Mouse (Mus musculus) CH12.LX (cell line): ENCODE data around the gene B3galnt2. TPM values are rescaled to one million over a fixed set of nuclear protein-coding genes. Genes with fewer than 3 reads are reported as not detected.

Source experiments
- DNase-seq: peaks from one replicate; pipeline ENCODE4 v3.0.0-alpha.2; 2013; ENCODE audit errors: extremely low read depth
- H3K27ac ChIP-seq: 2 replicates; pipeline ENCODE4 v1.5.1; 2012; ENCODE audit warnings: low read depth, mild to moderate bottlenecking, control low read depth, moderate library complexity; ENCODE audit not compliant: insufficient read depth
- H3K27me3 ChIP-seq: replicated peaks from 2 replicates; pipeline ENCODE3; 2012; ENCODE audit warnings: inconsistent platforms
- H3K36me3 ChIP-seq, 2 experiments: replicated peaks in 1 of 2; 2 replicates each; pipeline versions ENCODE3 to v1.6.1; 2012; ENCODE audit warnings: inconsistent platforms in 1 of 2, low read length in 1 of 2, mild to moderate bottlenecking in 1 of 2, mixed read lengths in 1 of 2, moderate library complexity in 1 of 2; ENCODE audit not compliant: control insufficient read depth in 1 of 2, insufficient read depth in 1 of 2
- H3K4me1 ChIP-seq, 2 experiments: 2 replicates each; pipeline ENCODE4 v1.6.1; 2012; ENCODE audit warnings: inconsistent platforms in 1 of 2, moderate library complexity in 1 of 2; ENCODE audit not compliant: insufficient read depth in 2 of 2, control insufficient read depth in 1 of 2
- H3K4me2 ChIP-seq: 2 replicates; pipeline ENCODE4 v1.6.1; 2012; ENCODE audit warnings: low read depth, mild to moderate bottlenecking, control low read depth; ENCODE audit not compliant: poor library complexity, insufficient read depth, severe bottlenecking
- H3K4me3 ChIP-seq, 3 experiments: fragments of 150-350 bp in 1 of 3; sonication (generic) in 1 of 3; replicated peaks in 1 of 3; 2 replicates each; pipeline versions ENCODE3 to v1.5.1; 2011 to 2012; ENCODE audit warnings: low read depth in 2 of 3, low read length in 2 of 3, mild to moderate bottlenecking in 2 of 3, moderate library complexity in 2 of 3, control low read depth in 1 of 3, improper control_type of control experiment in 1 of 3, inconsistent platforms in 1 of 3, mixed read lengths in 1 of 3; ENCODE audit not compliant: poor library complexity in 1 of 3
- H3K79me2 ChIP-seq: replicated peaks from 2 replicates; pipeline ENCODE4 v1.6.1; 2012; ENCODE audit warnings: mild to moderate bottlenecking, moderate library complexity; ENCODE audit not compliant: control insufficient read depth, poor library complexity, insufficient read depth, severe bottlenecking; ENCODE audit errors: extremely low read depth
- H3K9ac ChIP-seq: 2 replicates; pipeline ENCODE4 v1.6.1; 2012; ENCODE audit warnings: low read depth, mild to moderate bottlenecking, control low read depth, moderate library complexity; ENCODE audit not compliant: insufficient read depth
- H3K9me3 ChIP-seq: replicated peaks from 2 replicates; pipeline ENCODE3; 2012; ENCODE audit warnings: low read length, inconsistent platforms, mixed read lengths
- E2F4 ChIP-seq: IDR thresholded peaks from 2 replicates; pipeline ENCODE4 v1.6.1; 2011; ENCODE audit warnings: low read depth, low read length, improper control_type of control experiment; ENCODE audit not compliant: insufficient replicate concordance
- ELF1 ChIP-seq: IDR thresholded peaks from 2 replicates; pipeline ENCODE4 v1.6.1; 2014; ENCODE audit warnings: low read depth, mild to moderate bottlenecking, inconsistent platforms, low read length, improper control_type of control experiment
- EP300 ChIP-seq: IDR thresholded peaks from 2 replicates; pipeline ENCODE4 v1.6.1; 2011; ENCODE audit warnings: low read length, improper control_type of control experiment
- ETS1 ChIP-seq: conservative IDR thresholded peaks from 2 replicates; pipeline ENCODE4 v1.6.1; 2012; ENCODE audit warnings: low read depth, mild to moderate bottlenecking, inconsistent platforms, low read length, improper control_type of control experiment, moderate library complexity
- GABPA ChIP-seq: IDR thresholded peaks from 2 replicates; pipeline ENCODE4 v1.6.1; 2012; ENCODE audit warnings: low read depth, low read length, improper control_type of control experiment, inconsistent platforms; ENCODE audit not compliant: insufficient replicate concordance
- JUN ChIP-seq: IDR thresholded peaks from 2 replicates; pipeline ENCODE4 v1.6.1; 2011; ENCODE audit warnings: low read depth, mild to moderate bottlenecking, low read length, improper control_type of control experiment, moderate library complexity; ENCODE audit not compliant: insufficient read depth
- JUND ChIP-seq: conservative IDR thresholded peaks from 2 replicates; pipeline ENCODE4 v1.6.1; 2011; ENCODE audit warnings: low read depth, low read length, improper control_type of control experiment
- KAT2A ChIP-seq: IDR thresholded peaks from 2 replicates; pipeline ENCODE4 v1.6.1; 2012; ENCODE audit warnings: low read length, improper control_type of control experiment, inconsistent platforms; ENCODE audit not compliant: insufficient replicate concordance
- MAFK ChIP-seq: IDR thresholded peaks from 2 replicates; pipeline ENCODE4 v1.6.1; 2011; ENCODE audit warnings: low read length, improper control_type of control experiment; ENCODE audit not compliant: insufficient replicate concordance
- MXI1 ChIP-seq: IDR thresholded peaks from 2 replicates; pipeline ENCODE4 v1.6.1; 2011; ENCODE audit warnings: mild to moderate bottlenecking, low read depth, low read length, improper control_type of control experiment
- NELFE ChIP-seq: IDR thresholded peaks from 2 replicates; pipeline ENCODE4 v1.6.1; 2011; ENCODE audit warnings: low read depth, low read length, improper control_type of control experiment
- RCOR1 ChIP-seq: conservative IDR thresholded peaks from 2 replicates; pipeline ENCODE4 v1.6.1; 2012; ENCODE audit warnings: low read depth, mild to moderate bottlenecking, inconsistent platforms, low read length, improper control_type of control experiment
- TBP ChIP-seq: conservative IDR thresholded peaks from 2 replicates; pipeline ENCODE4 v1.6.1; 2011; ENCODE audit warnings: low read depth, low read length, improper control_type of control experiment
- ZMIZ1 ChIP-seq: IDR thresholded peaks from 2 replicates; pipeline ENCODE4 v1.6.1; 2012; ENCODE audit warnings: low read depth, mild to moderate bottlenecking, inconsistent platforms, low read length, improper control_type of control experiment
- dilution Hi-C: fragments of 300-500 bp; cut with MboI; formaldehyde crosslinking; loops from 2 replicates; pipeline ENCODE4 v1.14.3; 2020; ENCODE audit warnings: low sequenced_read_pairs; ENCODE audit not compliant: extremely low pct_unique_long_range_greater_than_20kb, extremely low pct_ligation_motif_present
- in situ Hi-C: fragments of 300-500 bp; cut with MboI; formaldehyde crosslinking; loops from 3 replicates; pipeline ENCODE4 v1.14.3; 2019; ENCODE audit warnings: low sequenced_read_pairs, low pct_ligation_motif_present, low pct_unique_long_range_greater_than_20kb, mixed read lengths
- polyA plus RNA-seq: library from polyadenylated mRNA; unstranded; fragments of >175 nt; gene quantifications from 2 replicates; pipeline ENCODE4 v1.2.1, GENCODE M21; 2012; ENCODE audit warnings: low read depth; ENCODE audit not compliant: insufficient read length
- total RNA-seq, 2 experiments: library from RNA; depleted of rRNA; stranded (reverse); fragments of 300-350 nt in 1 of 2; fragments of >200 nt in 1 of 2; gene quantifications; 2 replicates each; pipeline ENCODE4 v1.2.3; 2012 to 2014

The B3galnt2 gene
- total and polyA plus RNA-seq, 3 experiments = 34.1 to 49.3 (median 48.3) TPM

DNA sequence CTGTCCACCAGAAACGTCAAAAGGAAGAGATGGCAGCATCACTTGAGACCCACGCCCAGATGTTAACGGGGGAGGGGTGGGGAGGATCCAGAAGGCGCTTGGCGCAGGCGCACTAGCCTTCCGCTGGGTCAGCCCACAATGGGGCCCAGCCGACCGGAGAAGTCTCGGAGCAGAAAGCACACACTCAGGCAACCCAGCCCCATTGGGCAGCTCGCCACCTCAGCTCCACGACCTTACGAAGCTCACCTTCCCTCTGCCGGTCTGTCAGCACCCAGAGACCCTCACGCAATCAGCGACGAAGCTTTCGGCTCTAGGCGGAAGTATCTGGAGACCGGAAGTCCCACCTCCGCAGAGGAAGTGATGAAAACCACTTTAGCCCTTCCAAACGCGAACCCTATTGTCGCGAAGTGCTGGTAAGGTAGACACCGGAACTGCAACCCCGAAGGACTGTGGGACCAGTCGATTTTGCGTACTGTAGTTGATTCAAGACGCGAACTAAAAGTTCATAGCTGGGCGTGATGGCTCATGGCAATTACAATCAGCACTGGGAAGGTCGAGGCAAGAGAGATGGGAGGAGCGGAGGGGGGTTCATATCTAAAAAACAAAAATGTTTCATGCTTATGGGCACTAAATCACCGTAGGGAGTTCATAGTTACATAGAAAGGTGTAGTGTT, 85.2 kb downstream of the B3galnt2 start, which contains the start of gene Tbce (continued):
- TF ChIP-seq RCOR1 (0 out of 2 replicates have a peak, but pooled peaks have one; percentile 9), NELFE (peak; percentile 91)
- TF ChIP-seq, all 38 proteins: peak for 19

GRCm38 (mm10) chr13:14040186-14040585, 85.9 kb downstream of the B3galnt2 start:
- Histone ChIP-seq H3K36me3 (peaks cover 0 to 7% of the 10 kb centered on the region in 2 experiments), H3K79me2 (peaks cover 35% of the 10 kb centered on the region), H3K4me3 (peak overlapping the region; percentile 74 to 99 (median 97)), H3K4me1 (peaks cover 3 to 16% of the 10 kb centered on the region in 2 experiments; a peak in 2 of 4 replicates), H3K9me3 (no peaks in the 10 kb centered on the region), H3K4me2 (peak overlapping the region; percentile 90), H3K27me3 (no peaks in the 10 kb centered on the region), H3K27ac (no peak overlapping the region), H3K9ac (peak overlapping the region; percentile 98)
- in situ Hi-C loops (no loop called here), dilution Hi-C loops (no loop called here)
- peak; percentile 56 for DNase-seq
- TF ChIP-seq KAT2A = no peak
- no peak for TF ChIP-seq ZMIZ1
- 0 out of 2 replicates have a peak, but pooled peaks have one; percentile 45 for TF ChIP-seq TBP
- TF ChIP-seq JUND = peak; percentile 88
- peak; percentile 39; the same call in 1 of the 2 replicates for TF ChIP-seq ETS1
- 0 out of 2 replicates have a peak, but pooled peaks have one; percentile 2 for TF ChIP-seq MXI1
- TF ChIP-seq MAFK = no peak
- no peak for TF ChIP-seq ELF1
- peak; percentile 64 for TF ChIP-seq JUN
- TF ChIP-seq GABPA = no peak
- no peak for TF ChIP-seq EP300

- no peak for DNase-seq
- no peak overlapping the region for H3K27ac ChIP-seq
- TF ChIP-seq E2F4 = no peak
- no peak for TF ChIP-seq MXI1
- no peak for TF ChIP-seq JUN
- no peaks in the 10 kb centered on the region for H3K9me3 ChIP-seq
- H3K79me2 ChIP-seq = peaks cover 3% of the 10 kb centered on the region
- no peaks in the 10 kb centered on the region for H3K27me3 ChIP-seq
- dilution Hi-C loops = no loop called here
- no peak overlapping the region for H3K9ac ChIP-seq
- in situ Hi-C loops = no loop called here
- H3K4me2 ChIP-seq = no peak overlapping the region
- peaks cover 3 to 10% of the 10 kb centered on the region in 2 experiments; a peak in 2 of 4 replicates for H3K4me1 ChIP-seq
- H3K36me3 ChIP-seq = peaks cover 9 to 21% of the 10 kb centered on the region in 2 experiments
- no peak overlapping the region for H3K4me3 ChIP-seq
Observed at GRCm38 (mm10) chr13:14043851-14044250, 89.6 kb downstream of the B3galnt2 start.
